Mouse (Mus musculus) thymus, postnatal 36 days (tissue): ENCODE data around the gene Krt82.

ENCODE experiments used
- DNase-seq, 2 experiments: peaks; one replicate each; pipeline ENCODE4 v3.0.0; 2022; ENCODE audit warnings: mixed read lengths in 2 of 2

Gene Krt82

GRCm38 (mm10) chr15:101508247-101508646 lies 42.2 kb downstream of the Krt82 start:
- no peak for DNase-seq

DNA sequence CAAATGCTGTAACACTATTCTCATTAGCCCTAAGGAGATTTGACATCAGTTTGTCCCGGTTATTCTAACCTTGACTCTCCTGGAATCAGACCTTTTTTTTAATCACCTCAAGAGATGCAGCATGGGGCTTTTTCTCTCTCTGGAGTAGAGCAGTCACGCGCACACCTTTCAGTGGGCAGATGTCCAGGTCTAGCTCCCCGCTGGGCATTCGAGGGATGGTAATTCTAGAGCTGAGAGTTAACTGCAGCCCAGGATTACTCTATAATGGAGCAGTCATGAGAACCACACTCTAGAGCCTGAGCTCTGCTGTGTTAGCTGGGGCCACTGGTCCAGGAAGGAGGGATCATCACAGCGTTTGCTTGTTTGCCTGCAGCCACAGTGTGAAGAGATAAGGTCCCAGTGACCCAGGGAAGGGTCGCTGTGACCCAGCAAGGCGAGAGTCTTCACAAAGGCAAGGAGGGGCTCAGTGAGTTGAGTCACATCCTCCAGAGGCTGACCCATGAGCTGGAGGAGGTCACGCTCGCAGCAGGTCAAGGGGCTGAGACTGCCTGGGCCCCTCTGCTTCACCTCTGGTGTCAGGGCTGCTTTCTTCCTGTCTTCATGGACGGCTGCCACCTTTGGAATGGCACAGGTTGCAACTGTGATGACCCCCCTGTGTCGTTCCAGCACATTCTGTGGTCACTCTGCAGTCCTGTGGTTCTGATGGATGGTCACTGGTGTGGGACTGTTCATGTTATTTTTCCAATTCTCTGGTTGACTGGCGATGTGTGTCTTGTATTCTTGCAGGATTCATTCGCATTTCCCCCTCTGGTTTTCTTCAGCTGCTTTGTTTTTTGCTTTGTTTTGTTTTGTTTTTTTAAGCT lies 43.3 kb downstream of the Krt82 start:
- DNase-seq, result no peak

- no peak for DNase-seq
Observed at GRCm38 (mm10) chr15:101497181-101497580, 53.3 kb downstream of the Krt82 start.

- no peak for DNase-seq
Observed at GRCm38 (mm10) chr15:101495266-101495665, 55.2 kb downstream of the Krt82 start.

DNA sequence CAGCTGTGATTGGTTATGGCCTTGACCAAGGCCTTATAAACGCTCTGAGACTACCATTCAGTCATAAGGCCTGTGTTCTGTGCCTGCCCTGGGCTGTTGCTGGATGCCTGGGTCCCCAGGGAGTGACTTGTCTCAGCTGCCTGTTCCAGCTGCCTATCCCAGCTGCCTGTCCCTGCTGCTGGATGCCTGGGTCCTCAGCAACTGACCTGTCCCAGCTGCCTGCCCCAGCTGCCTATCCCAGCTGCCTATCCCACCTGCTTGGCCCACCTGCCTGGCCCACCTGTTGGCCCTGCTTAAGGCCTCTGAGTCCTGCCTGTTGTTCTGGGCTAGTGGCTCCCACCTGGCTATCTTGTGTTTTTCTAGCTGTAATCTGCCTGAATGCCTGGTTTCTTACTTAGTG lies 56.3 kb downstream of the Krt82 start:
- no peak for DNase-seq

DNA sequence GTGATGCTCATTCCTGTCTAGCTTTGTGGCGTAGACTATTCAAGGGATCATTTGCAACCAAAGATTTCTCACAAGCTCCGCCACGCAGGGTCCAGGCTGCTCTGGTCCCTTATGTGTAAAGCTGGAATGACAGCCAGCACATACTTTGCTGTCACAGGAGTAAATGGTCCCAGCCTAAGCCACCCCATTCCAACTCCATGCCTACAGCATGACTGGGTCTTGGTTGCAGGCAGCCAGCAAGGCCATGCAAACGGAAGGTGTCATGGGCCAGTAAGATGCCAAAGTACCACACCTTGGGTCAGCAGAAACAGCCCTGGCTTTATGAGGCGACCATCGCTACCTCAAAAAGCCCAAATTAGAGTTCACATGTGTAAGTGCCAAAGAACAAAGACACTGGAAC lies 56.8 kb downstream of the Krt82 start:
- DNase-seq, result no peak

GRCm38 (mm10) chr15:101492718-101493117 lies 57.7 kb downstream of the Krt82 start:
- no peak for DNase-seq

- no peak for DNase-seq
Observed at GRCm38 (mm10) chr15:101491431-101491830, 59.0 kb downstream of the Krt82 start, which contains the start of gene Krt83. Krt83 (minus strand) TSS chr15:101491512.
